7 mouse cellular contexts compared by ENCODE assay signal in genomic region chr12:105073708-105074107, GRCm38 (mm10). TPM values are rescaled to one million over a fixed set of nuclear protein-coding genes. Genes with fewer than 3 reads are reported as not detected.
A peak's percentile ranks its signal among the peaks of the same experiment; 100 is the strongest.
DNase-seq lines count a peak whose midpoint lies in the region; ATAC-seq lines count a peak whose summit lies in the region.

No protein-coding gene starts in this region.

- peak; percentile 46 for DNase-seq in right cerebral cortex, adult 18-20 months
- no peak for DNase-seq in right cerebral cortex, postnatal 25 days
- DNase-seq in brain, adult 2 months (ENCODE audit: low read depth, low spot score): peak; percentile 66
- peak; percentile 79 for DNase-seq in embryo, embryonic 10.5 days (ENCODE audit: low spot score)
- peak; percentile 48 for DNase-seq in kidney, postnatal 14 days
- DNase-seq in lung, postnatal 25 days (ENCODE audit: low spot score): peak; percentile 33

- ATAC-seq in activated CD4-positive, CD25-positive, alpha-beta regulatory T cell, adult 4 months: no peak

RNA-seq across cellular contexts. Expression of gene Glrx5, which starts 41.2 kb away (rescaled TPM):
- 1 to 10 TPM; 6.5 to 7.7 TPM for polyA plus RNA-seq in activated CD4-positive, CD25-positive, alpha-beta regulatory T cell, adult 4 months (2017; shearing (Covaris generic))
